Mouse (Mus musculus): ENCODE measurements around the gene Gypa.

Gene Gypa

DNA sequence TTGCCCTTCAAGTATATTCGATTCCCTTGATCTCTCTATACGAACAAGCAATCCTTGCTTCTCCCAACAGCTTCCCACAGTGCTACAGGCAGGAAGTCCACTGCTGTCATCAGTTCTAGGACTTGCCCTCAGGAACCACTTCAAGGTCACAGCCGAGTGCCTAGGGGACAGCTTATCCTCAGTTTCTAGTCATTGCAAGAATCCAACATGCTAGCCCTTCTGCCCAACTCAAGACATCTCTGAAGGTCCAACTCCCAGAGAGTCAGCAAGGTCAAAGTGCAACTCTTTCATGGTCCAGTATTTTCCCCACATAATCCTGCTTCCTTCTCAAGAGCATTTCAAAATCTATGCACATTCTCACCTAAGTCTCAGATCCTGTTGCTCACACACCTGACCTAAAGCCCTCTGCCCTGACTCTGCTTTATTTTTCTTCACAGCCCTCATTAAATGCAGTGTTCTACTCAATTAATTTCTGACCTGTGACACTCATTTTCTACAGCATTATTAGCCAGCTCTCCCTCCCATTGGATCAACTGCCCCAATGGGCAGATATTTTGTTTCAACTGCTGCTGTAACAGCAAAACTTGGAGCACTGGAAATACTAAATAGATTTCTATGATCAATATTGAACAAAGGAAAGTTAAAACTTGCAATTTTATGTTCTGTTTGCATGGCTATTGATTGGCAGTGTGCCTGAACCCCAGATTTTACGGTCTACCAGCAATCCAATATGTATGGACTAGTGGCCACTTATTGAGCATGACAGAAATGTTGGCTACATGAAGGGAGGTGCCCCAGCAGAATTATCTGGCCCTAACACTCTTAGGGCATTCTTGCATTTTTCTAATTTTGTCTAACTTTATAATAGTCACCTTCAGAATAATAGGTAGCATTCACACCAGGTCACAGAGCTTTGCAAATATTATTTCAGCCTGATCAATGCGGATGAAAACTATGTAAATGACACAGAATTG, 33.1 kb downstream of the Gypa start:
- in situ Hi-C loops (cut with MboI, MseI): no loop called here

DNA sequence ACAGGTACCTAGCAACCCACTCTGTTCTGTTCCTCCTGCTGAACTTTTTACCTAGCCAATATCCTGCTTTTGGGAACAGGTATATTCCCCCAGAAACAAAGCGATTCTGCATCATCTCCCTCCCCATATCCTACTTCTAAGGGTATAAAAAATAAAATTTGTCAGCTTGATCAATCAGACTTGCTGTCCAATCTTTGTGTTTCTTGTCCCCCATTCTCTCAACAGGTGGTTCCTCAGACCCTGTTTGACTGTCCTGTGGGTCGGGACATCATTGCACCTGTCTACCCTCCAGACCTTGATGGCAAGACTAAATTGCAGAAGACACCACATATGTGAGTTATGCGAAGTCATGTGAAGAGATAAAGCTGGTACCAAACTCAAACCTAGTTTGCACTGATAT, 48.3 kb downstream of the Gypa start:
- in situ Hi-C loops (cut with MboI, MseI): loop anchor here (10.0 kb wide), 1 partner anchor 103 kb away; no protein-coding TSS in a partner anchor

- in situ Hi-C loops (cut with MboI, MseI): no loop called here
Observed at GRCm38 (mm10) chr8:80550436-80550835, 56.9 kb downstream of the Gypa start.

DNA sequence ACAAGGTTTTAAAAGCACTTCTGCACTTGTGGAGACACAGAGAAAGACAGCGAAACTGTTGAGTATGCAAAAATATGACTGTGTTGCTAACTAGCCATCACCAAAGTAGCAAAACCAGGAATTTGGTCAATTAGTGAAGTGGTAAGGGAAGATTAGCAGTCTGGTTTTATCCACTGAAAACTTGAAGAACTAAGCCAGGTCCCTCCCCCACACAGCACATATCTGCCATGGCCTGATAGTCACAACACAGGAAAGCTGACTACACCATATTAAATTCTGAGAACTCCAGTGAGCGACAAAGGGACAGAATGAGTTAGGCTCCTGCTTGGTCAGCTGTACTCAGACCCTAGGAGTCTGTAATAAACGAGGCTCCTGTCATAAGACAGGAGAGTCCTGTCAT, 57.7 kb downstream of the Gypa start:
- in situ Hi-C loops (cut with MboI, MseI): no loop called here

DNA sequence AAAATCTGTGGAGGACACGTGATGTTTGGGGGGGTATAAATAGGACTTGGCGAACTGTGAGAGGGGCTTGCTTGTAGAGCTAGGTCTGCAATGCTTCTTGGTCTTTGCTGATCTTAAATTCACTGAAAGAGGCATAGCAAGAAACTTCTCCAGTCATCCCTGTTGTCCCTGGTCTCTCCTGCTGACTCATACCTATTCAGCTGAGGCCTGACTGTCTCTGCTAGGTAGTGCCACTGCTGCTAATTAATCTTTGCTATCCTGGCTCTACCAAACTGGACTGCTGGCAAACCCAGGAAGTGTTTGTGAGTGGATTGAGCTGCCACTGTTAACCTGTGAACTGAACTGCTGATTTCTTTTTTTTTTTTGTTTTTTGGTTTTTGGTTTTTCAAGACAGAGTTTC, 61.4 kb downstream of the Gypa start:
- in situ Hi-C loops (cut with MboI, MseI): no loop called here
